Mouse (Mus musculus) neural tube, embryonic 14.5 days (tissue): ENCODE results near the gene Cby1. TPM values are rescaled to one million over a fixed set of nuclear protein-coding genes. Genes with fewer than 3 reads are reported as not detected.

Experiments
- ATAC-seq: fragments of 200-750 bp; cut with Nextera tagmentation; 2 replicates; pipeline ENCODE4 v1.8.0; 2017; ENCODE audit warnings: low read depth, mild to moderate bottlenecking, moderate TSS enrichment, moderate library complexity
- H3K27ac ChIP-seq: fragments of 300-500 bp; sonication (generic); 2 replicates; pipeline ENCODE4 v1.5.1; 2014; ENCODE audit warnings: low read depth, mild to moderate bottlenecking, control low read depth, low read length, moderate library complexity, mixed read lengths
- H3K27me3 ChIP-seq: fragments of 300-500 bp; sonication (generic); 2 replicates; pipeline ENCODE4 v1.6.1; 2014; ENCODE audit warnings: low read length; ENCODE audit not compliant: control insufficient read depth, insufficient read depth
- H3K36me3 ChIP-seq: fragments of 300-500 bp; sonication (generic); 2 replicates; pipeline ENCODE4 v1.6.1; 2014; ENCODE audit warnings: low read length, mixed read lengths; ENCODE audit not compliant: control insufficient read depth, insufficient read depth
- H3K4me1 ChIP-seq: fragments of 300-500 bp; sonication (generic); 2 replicates; pipeline ENCODE4 v1.6.1; 2014; ENCODE audit warnings: low read length; ENCODE audit not compliant: control insufficient read depth, insufficient read depth
- H3K4me2 ChIP-seq: fragments of 300-500 bp; sonication (generic); 2 replicates; pipeline ENCODE4 v1.6.1; 2014; ENCODE audit warnings: mild to moderate bottlenecking, low read depth, low read length, control low read depth
- H3K4me3 ChIP-seq: fragments of 300-500 bp; sonication (generic); 2 replicates; pipeline ENCODE4 v1.5.1; 2014; ENCODE audit warnings: low read depth, low read length, control low read depth, mixed read lengths
- H3K9ac ChIP-seq: fragments of 300-500 bp; sonication (generic); replicated peaks from 2 replicates; pipeline ENCODE4 v1.6.1; 2014; ENCODE audit warnings: low read depth, mild to moderate bottlenecking, control low read depth, low read length, mixed read lengths
- H3K9me3 ChIP-seq: fragments of 300-500 bp; sonication (generic); 2 replicates; pipeline ENCODE4 v1.6.1; 2016; ENCODE audit warnings: low read length; ENCODE audit not compliant: control insufficient read depth
- WGBS: fragments of 180-500 bp; shearing (Covaris S2); extraction: QIAGEN DNeasy Blood & Tissue Kit; methylation state at CpG from one replicate; pipeline ENCODE4 v1.1.7; 2014; 5-methylcytosine and 5-hydroxymethylcytosine counted together
- polyA plus RNA-seq: library from polyadenylated mRNA; unstranded; fragments of >200 nt; fragmentation: Nextera tagmentation; extraction: Ambion mirVana; gene quantifications from 2 replicates; pipeline ENCODE4 v1.2.1, GENCODE M21; 2014

Gene Cby1
- 78.0 and 85.6 TPM in 2 replicates for polyA plus RNA-seq

DNA sequence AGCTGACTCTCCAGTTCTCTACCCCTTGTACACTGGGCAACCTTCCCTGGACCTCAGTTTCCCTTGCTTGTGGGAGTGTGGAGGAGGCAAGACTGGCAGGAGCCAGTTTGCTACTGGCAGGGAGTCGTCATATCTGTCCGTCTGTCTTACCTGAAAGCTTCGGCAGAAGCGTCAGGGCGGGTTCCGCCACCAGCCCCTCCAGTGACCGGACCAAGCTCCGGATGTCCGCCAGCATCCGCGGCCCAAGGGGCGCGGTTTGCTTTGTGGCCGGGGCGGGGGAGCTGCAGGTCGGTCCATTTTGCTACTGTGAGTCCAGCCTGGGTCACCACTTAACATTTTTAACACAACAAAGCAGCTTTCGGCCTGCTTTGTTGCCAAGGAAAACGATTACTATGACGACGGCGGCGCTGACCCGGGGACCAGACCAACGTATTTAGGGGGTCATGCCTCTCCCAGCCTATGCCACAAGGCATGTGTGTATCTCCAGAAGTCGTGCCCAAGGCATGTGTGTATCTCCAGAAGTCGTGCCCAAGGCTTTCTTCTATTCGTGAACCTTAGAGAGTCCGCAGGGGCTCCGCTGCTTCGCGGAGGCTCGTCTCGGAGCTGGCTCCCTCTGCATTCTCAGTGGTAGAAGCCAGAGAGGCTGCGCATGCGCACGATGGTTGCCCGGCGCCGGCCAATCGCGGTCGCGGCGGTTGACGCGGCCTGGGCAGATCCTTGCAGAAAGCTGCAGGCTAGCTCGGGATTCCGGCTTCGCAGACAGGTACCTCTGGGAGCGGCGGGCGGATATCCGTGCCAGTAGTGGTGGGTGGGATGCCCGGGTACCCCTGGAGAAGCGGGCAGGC is at the start of gene Cby1, which contains the start of gene Fam227a:
Gene Cby1 (plus strand): TSS at position 669 of the 845 bp plus-strand sequence.
Gene Fam227a (minus strand): TSS at position 426 of the 845 bp plus-strand sequence.
- Histone ChIP-seq H3K4me3 (peak within 1 kb of the TSS; percentile 92), H3K4me1 (0 out of 2 replicates have a peak, but pooled peaks cover 4% of the 10 kb centered on the region), H3K27me3 (no peaks in the 10 kb centered on the region), H3K4me2 (peak within 1 kb of the TSS; percentile 88), H3K9ac (peak within 1 kb of the TSS; percentile 85), H3K27ac (peak within 1 kb of the TSS; percentile 95), H3K9me3 (no peaks in the 10 kb centered on the region), H3K36me3 (no peaks in the 10 kb centered on the region)
- under 1% methylated on average over 55 of the region's 55 CpGs for WGBS
- ATAC-seq: peak; percentile 89

DNA sequence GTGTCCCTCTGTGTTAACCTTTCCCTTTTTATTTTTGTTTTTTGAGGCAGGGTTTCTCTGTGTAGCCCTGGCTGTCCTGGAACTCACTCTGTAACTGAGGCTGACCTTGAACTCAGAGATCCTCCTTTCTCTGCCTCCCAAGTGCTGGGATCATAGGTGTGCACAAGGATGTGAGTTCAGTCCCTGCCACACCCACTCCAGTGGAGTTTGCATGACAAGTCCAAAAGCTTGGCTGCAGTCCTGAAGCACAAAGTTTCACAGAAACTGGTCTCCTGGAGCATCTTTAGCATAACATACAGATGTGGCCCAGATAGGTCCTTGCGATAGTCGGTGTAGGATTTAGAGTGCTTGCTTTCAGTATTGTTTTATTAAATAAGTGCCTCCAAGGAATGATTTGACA is 49.8 kb upstream of the Cby1 start:
- no peaks in the 10 kb centered on the region for H3K27me3 ChIP-seq
- ATAC-seq: no peak
- H3K36me3 ChIP-seq: peaks cover 15% of the 10 kb centered on the region; the same call in 1 of the 2 replicates
- no peak overlapping the region for H3K4me3 ChIP-seq
- no peaks in the 10 kb centered on the region for H3K9me3 ChIP-seq
- 99% methylated on average over 2 of the region's 2 CpGs for WGBS
- no peaks in the 10 kb centered on the region for H3K4me1 ChIP-seq
- H3K4me2 ChIP-seq: no peak overlapping the region
- H3K9ac ChIP-seq: no peak overlapping the region
- no peak overlapping the region for H3K27ac ChIP-seq

GRCm38 (mm10) chr15:79615501-79615900 is 43.5 kb upstream of the Cby1 start:
- Histone ChIP-seq H3K27me3 (no peaks in the 10 kb centered on the region), H3K36me3 (peaks cover 43% of the 10 kb centered on the region)

DNA sequence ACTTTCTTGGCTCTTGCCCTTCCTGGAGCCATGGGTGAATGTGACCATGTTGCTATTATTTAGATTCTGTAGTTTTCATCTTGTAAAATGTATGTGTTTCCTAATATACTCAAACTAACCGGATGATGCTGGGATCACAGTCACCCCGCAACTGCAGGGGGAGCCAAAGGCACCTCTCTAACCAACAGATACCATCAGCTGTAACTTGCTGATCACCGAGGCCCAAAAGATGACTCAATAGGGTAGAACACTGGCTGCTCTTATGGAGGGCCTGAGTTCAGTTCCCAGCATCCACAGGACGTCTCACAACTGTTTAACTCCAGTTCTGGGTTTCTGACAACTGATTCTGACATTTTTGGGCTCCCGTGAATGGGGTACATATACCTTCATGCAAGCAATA is 42.3 kb upstream of the Cby1 start:
- H3K9ac ChIP-seq: no peak overlapping the region
- peaks cover 51% of the 10 kb centered on the region for H3K36me3 ChIP-seq
- 90% methylated on average over 5 of the region's 5 CpGs for WGBS
- no peaks in the 10 kb centered on the region for H3K9me3 ChIP-seq
- H3K27me3 ChIP-seq: no peaks in the 10 kb centered on the region
- H3K4me2 ChIP-seq: no peak overlapping the region
- no peak for ATAC-seq
- H3K4me1 ChIP-seq: no peaks in the 10 kb centered on the region
- no peak overlapping the region for H3K4me3 ChIP-seq
- H3K27ac ChIP-seq: no peak overlapping the region

More at GRCm38 (mm10) chr15:79615501-79615900, 43.5 kb upstream of the Cby1 start:
- H3K4me1 ChIP-seq: no peaks in the 10 kb centered on the region
- H3K4me2 ChIP-seq: no peak overlapping the region
- no peak overlapping the region for H3K27ac ChIP-seq
- no peak overlapping the region for H3K9ac ChIP-seq
- no peak for ATAC-seq
- no peaks in the 10 kb centered on the region for H3K9me3 ChIP-seq
- no peak overlapping the region for H3K4me3 ChIP-seq
- 84% methylated on average over 7 of the region's 7 CpGs for WGBS

DNA sequence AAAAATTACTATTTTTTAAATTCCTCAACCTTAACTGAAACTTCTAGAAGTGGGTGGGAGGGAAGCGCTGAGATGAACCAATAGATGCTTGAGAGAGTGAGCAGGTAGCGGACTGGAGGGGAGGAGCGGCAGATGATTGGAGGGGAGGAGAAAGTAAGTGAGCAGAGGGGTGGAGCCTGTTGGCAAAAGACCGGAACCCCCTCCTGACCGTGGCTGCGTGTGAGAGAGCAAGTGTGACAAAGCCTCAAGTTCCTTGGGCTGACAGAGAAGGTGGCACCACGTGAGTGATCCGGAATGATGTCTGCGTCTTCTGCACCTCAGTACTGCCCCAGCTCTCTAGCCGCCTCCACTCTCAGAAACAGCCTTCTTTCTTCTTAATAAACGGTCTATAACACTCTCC is 41.9 kb upstream of the Cby1 start:
- no peaks in the 10 kb centered on the region for H3K27me3 ChIP-seq
- no peak overlapping the region for H3K9ac ChIP-seq
- no peak overlapping the region for H3K4me2 ChIP-seq
- peaks cover 51% of the 10 kb centered on the region for H3K36me3 ChIP-seq
- H3K4me1 ChIP-seq: no peaks in the 10 kb centered on the region
- H3K4me3 ChIP-seq: no peak overlapping the region
- WGBS: 81% methylated on average over 11 of the region's 11 CpGs
- ATAC-seq: no peak
- no peaks in the 10 kb centered on the region for H3K9me3 ChIP-seq
- no peak overlapping the region for H3K27ac ChIP-seq

DNA sequence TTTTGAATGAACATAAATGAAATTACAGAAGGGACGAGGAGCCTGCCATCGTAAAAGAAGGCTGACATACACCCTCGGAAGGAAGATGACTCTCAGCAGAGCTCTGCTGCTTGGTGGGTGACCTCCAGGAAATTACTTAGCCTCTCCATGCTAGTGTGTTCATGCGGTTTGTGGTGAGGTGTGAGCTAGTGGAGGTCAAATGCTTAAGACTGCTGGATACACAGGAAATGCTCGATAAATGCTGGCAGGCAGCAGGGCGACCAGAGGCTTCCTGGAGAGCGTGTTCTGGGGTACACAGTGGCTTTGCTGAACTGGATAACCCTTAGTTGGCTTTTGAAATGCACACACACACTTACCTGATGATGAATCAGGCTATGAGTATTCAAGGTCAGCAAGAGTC is 40.5 kb upstream of the Cby1 start:
- no peak overlapping the region for H3K4me2 ChIP-seq
- no peaks in the 10 kb centered on the region for H3K9me3 ChIP-seq
- no peak overlapping the region for H3K9ac ChIP-seq
- 79% methylated on average over 7 of the region's 7 CpGs for WGBS
- no peak overlapping the region for H3K4me3 ChIP-seq
- no peak overlapping the region for H3K27ac ChIP-seq
- no peak for ATAC-seq
- H3K4me1 ChIP-seq: no peaks in the 10 kb centered on the region
- peaks cover 49% of the 10 kb centered on the region for H3K36me3 ChIP-seq
- H3K27me3 ChIP-seq: no peaks in the 10 kb centered on the region

DNA sequence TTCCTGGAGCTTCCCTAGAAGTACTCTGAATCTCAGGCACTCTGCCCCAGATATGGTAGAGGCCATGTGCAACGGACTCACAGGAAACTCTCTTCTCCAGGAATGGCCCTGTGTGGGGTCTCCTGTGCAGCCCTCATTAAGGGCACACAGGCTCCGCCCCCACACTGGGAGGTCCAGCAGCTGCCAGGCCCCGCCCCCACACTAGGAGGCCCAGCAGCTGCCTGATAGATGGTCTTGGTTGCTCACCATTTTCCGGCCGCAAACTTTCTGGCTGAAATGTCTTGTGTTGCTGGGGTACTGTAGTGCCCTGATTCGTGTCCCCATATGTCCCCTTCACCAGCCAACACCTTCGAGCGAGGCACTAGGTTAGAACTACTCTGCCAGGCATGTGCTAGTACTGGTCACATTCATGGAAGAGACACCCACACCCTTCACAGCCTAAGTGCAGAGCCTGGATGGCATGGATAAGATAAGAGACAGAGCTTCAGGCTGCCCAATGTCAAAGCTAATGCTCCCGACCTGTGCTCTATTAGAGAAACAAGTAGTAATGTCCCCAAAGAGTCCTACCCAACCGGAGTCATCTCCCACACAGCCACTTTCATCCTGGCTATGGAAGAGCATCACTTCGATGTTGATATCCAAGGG is 39.1 kb upstream of the Cby1 start:
- no peak for ATAC-seq
- Histone ChIP-seq H3K4me3 (no peak overlapping the region), H3K9ac (no peak overlapping the region), H3K9me3 (no peaks in the 10 kb centered on the region), H3K4me2 (no peak overlapping the region), H3K4me1 (no peaks in the 10 kb centered on the region), H3K27me3 (no peaks in the 10 kb centered on the region), H3K27ac (no peak overlapping the region), H3K36me3 (peaks cover 60% of the 10 kb centered on the region)
- whole genome bisulfite sequencing: 87% methylated on average over 11 of the region's 11 CpGs

DNA sequence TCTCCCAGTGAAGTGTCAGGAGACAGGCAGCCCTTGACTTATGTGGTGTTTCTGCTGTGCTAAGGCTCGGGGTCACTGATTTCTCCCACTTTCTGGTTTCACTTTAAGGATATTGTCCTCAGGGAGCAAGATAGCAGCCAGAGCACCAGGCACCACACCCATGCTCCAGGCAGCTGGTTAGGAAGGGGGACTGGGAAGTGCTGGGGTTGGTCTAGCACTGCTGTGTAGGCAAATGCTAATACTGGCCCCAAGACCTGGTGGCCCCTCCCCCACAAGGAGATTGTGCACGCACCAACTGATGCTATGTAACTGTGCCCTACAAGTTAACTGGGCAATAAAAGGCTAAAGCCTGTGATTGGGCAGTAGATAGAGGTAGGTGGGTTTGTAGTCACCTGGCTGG is 28.5 kb upstream of the Cby1 start:
- 70% methylated on average over 2 of the region's 2 CpGs for WGBS
- H3K36me3 ChIP-seq: peaks cover 39% of the 10 kb centered on the region

More for the DNA sequence above, 28.5 kb upstream of the Cby1 start:
- Histone ChIP-seq H3K9ac (no peak overlapping the region), H3K9me3 (no peaks in the 10 kb centered on the region), H3K27ac (no peak overlapping the region), H3K27me3 (no peaks in the 10 kb centered on the region), H3K4me1 (no peaks in the 10 kb centered on the region), H3K4me3 (no peak overlapping the region), H3K4me2 (no peak overlapping the region)
- ATAC-seq: no peak
